In genomic region chr2:131498219-131498618, GRCm38 (mm10) we compare ENCODE assay signal across 11 mouse cellular contexts. TPM values are rescaled to one million over a fixed set of nuclear protein-coding genes. Genes with fewer than 3 reads are reported as not detected.
DNase-seq lines count a peak whose midpoint lies in the region; ATAC-seq and TF ChIP-seq lines count a peak whose summit lies in the region.
"Had no signal": no experiment of that assay in that cellular context is flagged by ENCODE, and none has a peak within 500 bp of the region (broad histone marks: within the 10 kb centered on the region; RNA-seq: fewer than 3 reads in every experiment).

No protein-coding gene starts in this region.

- no peak overlapping the region for H3K4me2 ChIP-seq in heart, embryonic 12.5 days
- peak overlapping the region; percentile 68 for H3K4me2 ChIP-seq in liver, postnatal 0 days (ENCODE audit: low read depth, low read length)
- no peak overlapping the region for H3K4me2 ChIP-seq in hindbrain, embryonic 12.5 days (replicated peaks)
- H3K4me2 ChIP-seq: midbrain, embryonic 11.5 days had no signal

- H3K4me3 ChIP-seq in heart, embryonic 12.5 days: no peak overlapping the region
- H3K4me3 ChIP-seq in heart, adult 2 months: no peak overlapping the region
- H3K4me3 ChIP-seq in liver, postnatal 0 days (ENCODE audit: low read depth, low read length): no peak overlapping the region; the same call in 1 of the 2 replicates
- H3K4me3 ChIP-seq in hindbrain, embryonic 12.5 days: no peak overlapping the region
- H3K4me3 ChIP-seq: forebrain, embryonic 10.5 days had no signal

- no peak for TF ChIP-seq EP300 in heart, adult 2 months (IDR thresholded peaks at IDR 0.05; ENCODE audit: insufficient read depth, low read depth, low read length)
- no peak for TF ChIP-seq EP300 in liver, postnatal 0 days (IDR thresholded peaks at IDR 0.05; ENCODE audit: low read depth)

- 57% methylated on average over 7 of the region's 7 CpGs for WGBS in heart, embryonic 12.5 days
- WGBS in heart, adult 2 months: 45% methylated on average over 7 of the region's 7 CpGs
- WGBS in liver, postnatal 0 days (ENCODE audit: insufficient replicate concordance): 77% methylated on average over 7 of the region's 7 CpGs
- WGBS in hindbrain, embryonic 12.5 days: 66% methylated on average over 7 of the region's 7 CpGs

- TF ChIP-seq CTCF in heart, adult 2 months (IDR thresholded peaks at IDR 0.05): no peak
- no peak for TF ChIP-seq CTCF in liver, postnatal 0 days (IDR thresholded peaks at IDR 0.05; ENCODE audit: low read depth)

- peaks cover 38% of the 10 kb centered on the region for H3K4me1 ChIP-seq in heart, embryonic 12.5 days (replicated peaks)
- peaks cover 39% of the 10 kb centered on the region for H3K4me1 ChIP-seq in heart, adult 2 months (ENCODE audit: control insufficient read depth, insufficient read depth, low read length)
- H3K4me1 ChIP-seq in liver, postnatal 0 days (ENCODE audit: insufficient read depth): peaks cover 68% of the 10 kb centered on the region
- peaks cover 35% of the 10 kb centered on the region for H3K4me1 ChIP-seq in hindbrain, embryonic 12.5 days

- peaks cover 9% of the 10 kb centered on the region; the same call in 1 of the 2 replicates for H3K27me3 ChIP-seq in heart, embryonic 12.5 days (replicated peaks)
- no peaks in the 10 kb centered on the region for H3K27me3 ChIP-seq in heart, adult 2 months (ENCODE audit: control insufficient read depth, insufficient read depth, low read length)
- H3K27me3 ChIP-seq in liver, postnatal 0 days (ENCODE audit: insufficient read depth, low read length): no peaks in the 10 kb centered on the region; the same call in 1 of the 2 replicates
- H3K27me3 ChIP-seq in hindbrain, embryonic 12.5 days: no peaks in the 10 kb centered on the region

- H3K9ac ChIP-seq in heart, embryonic 12.5 days: no peak overlapping the region
- no peak overlapping the region for H3K9ac ChIP-seq in heart, adult 2 months (ENCODE audit: low read depth, low read length)
- peak overlapping the region; percentile 61 for H3K9ac ChIP-seq in liver, postnatal 0 days (replicated peaks)
- H3K9ac ChIP-seq in hindbrain, embryonic 12.5 days: no peak overlapping the region

- DNase-seq in heart, adult 11 months: peak; percentile 96
- peak; percentile 15 for DNase-seq in ovary, postnatal 10 days (ENCODE audit: low spot score)
- no peak for DNase-seq in ovary, postnatal 36 days (ENCODE audit: low spot score)
- peak; percentile 63 to 67 for DNase-seq in heart, adult 2 months
- no peak for DNase-seq in liver, postnatal 0 days
- DNase-seq in spleen, adult 12 weeks (ENCODE audit: low spot score): no peak
- DNase-seq: right cerebral cortex, postnatal 14 days had no signal

- peaks cover 7% of the 10 kb centered on the region; the same call in 1 of the 2 replicates for H3K79me2 ChIP-seq in heart, adult 2 months (replicated peaks; ENCODE audit: control insufficient read depth, insufficient read depth, low read length)

- no peaks in the 10 kb centered on the region for H3K36me3 ChIP-seq in heart, embryonic 12.5 days
- peaks cover 4% of the 10 kb centered on the region; the same call in 1 of the 2 replicates for H3K36me3 ChIP-seq in heart, adult 2 months (ENCODE audit: control insufficient read depth, insufficient read depth, low read length)
- peaks cover 4% of the 10 kb centered on the region; the same call in 1 of the 2 replicates for H3K36me3 ChIP-seq in liver, postnatal 0 days (replicated peaks; ENCODE audit: insufficient read depth, low read length)
- no peaks in the 10 kb centered on the region for H3K36me3 ChIP-seq in hindbrain, embryonic 12.5 days
- H3K36me3 ChIP-seq: forebrain, embryonic 10.5 days had no signal

- intact Hi-C loops in heart, adult 2 months (cut with DNase I): loop anchor here (2.0 kb wide), 1 partner anchor 37 kb away; no protein-coding TSS in a partner anchor

- no peak for TF ChIP-seq POLR2A in heart, adult 2 months (IDR thresholded peaks at IDR 0.05; ENCODE audit: insufficient read depth, low read depth, low read length)

- no peak overlapping the region for H3K27ac ChIP-seq in heart, embryonic 12.5 days (ENCODE audit: poor library complexity, severe bottlenecking)
- peak overlapping the region; percentile 47 for H3K27ac ChIP-seq in heart, adult 2 months
- H3K27ac ChIP-seq in liver, postnatal 0 days (ENCODE audit: low read depth): peak overlapping the region; percentile 91
- no peak overlapping the region for H3K27ac ChIP-seq in hindbrain, embryonic 12.5 days
- H3K27ac ChIP-seq: forebrain, embryonic 10.5 days had no signal

- H3K9me3 ChIP-seq in heart, embryonic 12.5 days (replicated peaks): no peaks in the 10 kb centered on the region
- H3K9me3 ChIP-seq in liver, postnatal 0 days (ENCODE audit: low read length): no peaks in the 10 kb centered on the region
- H3K9me3 ChIP-seq in hindbrain, embryonic 12.5 days (replicated peaks): no peaks in the 10 kb centered on the region
- H3K9me3 ChIP-seq: forebrain, embryonic 10.5 days had no signal

- no peak for ATAC-seq in heart, embryonic 12.5 days (ENCODE audit: insufficient number of reproducible peaks, low FRiP score)
- no peak for ATAC-seq in liver, postnatal 0 days
- ATAC-seq in hindbrain, embryonic 12.5 days (ENCODE audit: low FRiP score): no peak

RNA-seq across cellular contexts. Expression of gene Smox, which starts 6.9 kb away (rescaled TPM):
- polyA plus RNA-seq in heart, embryonic 12.5 days (2016; fragmentation: Nextera tagmentation; extraction: Ambion mirVana): 21.0 and 21.3 TPM in 2 replicates
- total RNA-seq in heart, adult 2 months (2021): 10 to 100 TPM; 23.0 to 28.1 TPM
- polyA plus RNA-seq in heart, adult 2 months (2012; rRNA removed): 34.8 and 39.8 TPM in 2 replicates
- 56.7 and 60.8 TPM in 2 replicates for polyA plus RNA-seq in liver, postnatal 0 days (2015; fragmentation: Nextera tagmentation; extraction: Ambion mirVana)
- polyA plus RNA-seq in hindbrain, embryonic 12.5 days (2016; fragmentation: Nextera tagmentation; extraction: Ambion mirVana): 47.0 and 49.3 TPM in 2 replicates

Comparison
In these comparisons a context has a peak if more than half of its experiments do, and no peak if none do; other contexts are left out.
1. DNase-seq: peak in heart, adult 11 months (single experiment), ovary, postnatal 10 days (single experiment) and heart, adult 2 months (2 of 2); none in ovary, postnatal 36 days (single experiment), liver, postnatal 0 days (single experiment) and spleen, adult 12 weeks (single experiment).
2. H3K27ac ChIP-seq: peak in heart, adult 2 months (single experiment) and liver, postnatal 0 days (single experiment); none in heart, embryonic 12.5 days (single experiment) and hindbrain, embryonic 12.5 days (single experiment).